Mouse (Mus musculus) hindbrain, embryonic 14.5 days (tissue): ENCODE results near the gene Ly6g6d. TPM values are rescaled to one million over a fixed set of nuclear protein-coding genes. Genes with fewer than 3 reads are reported as not detected.
"Not testable (repeated sequence)": the region's sequence is repeated elsewhere in the genome, so short reads cannot be mapped to it uniquely, and the experiment has no call there.

Experiments
- ATAC-seq: fragments of 200-750 bp; cut with Nextera tagmentation; 2 replicates; pipeline ENCODE4 v1.8.0; 2017; ENCODE audit warnings: moderate number of reproducible peaks, mild to moderate bottlenecking, moderate TSS enrichment, moderate library complexity; ENCODE audit not compliant: low FRiP score
- DNase-seq: peaks from one replicate; pipeline ENCODE4 v3.0.0-alpha.2; 2015; ENCODE audit warnings: low spot score
- H3K27ac ChIP-seq: fragments of 300-500 bp; sonication (generic); 2 replicates; pipeline ENCODE4 v1.5.1; 2014; ENCODE audit warnings: mild to moderate bottlenecking, moderate library complexity
- H3K27me3 ChIP-seq: fragments of 300-500 bp; sonication (generic); 2 replicates; pipeline ENCODE4 v1.6.1; 2014; ENCODE audit warnings: mild to moderate bottlenecking, low read length, mixed read lengths; ENCODE audit not compliant: control insufficient read depth, insufficient read depth
- H3K36me3 ChIP-seq: fragments of 300-500 bp; sonication (generic); replicated peaks from 2 replicates; pipeline ENCODE4 v1.6.1; 2014; ENCODE audit not compliant: control insufficient read depth, insufficient read depth
- H3K4me1 ChIP-seq: fragments of 300-500 bp; sonication (generic); replicated peaks from 2 replicates; pipeline ENCODE4 v1.6.1; 2014; ENCODE audit warnings: antibody characterized with exemption, low read length, mixed read lengths; ENCODE audit not compliant: control insufficient read depth, insufficient read depth
- H3K4me2 ChIP-seq: fragments of 300-500 bp; sonication (generic); replicated peaks from 2 replicates; pipeline ENCODE4 v1.6.1; 2014; ENCODE audit warnings: mild to moderate bottlenecking, moderate library complexity
- H3K4me3 ChIP-seq: fragments of 300-500 bp; sonication (generic); replicated peaks from 2 replicates; pipeline ENCODE4 v1.5.1; 2014; ENCODE audit warnings: mild to moderate bottlenecking, low read length
- H3K9ac ChIP-seq: fragments of 300-500 bp; sonication (generic); 2 replicates; pipeline ENCODE4 v1.6.1; 2014
- H3K9me3 ChIP-seq: fragments of 300-500 bp; sonication (generic); 2 replicates; pipeline ENCODE4 v1.6.1; 2016; ENCODE audit warnings: low read length; ENCODE audit not compliant: control insufficient read depth
- WGBS: fragments of 180-500 bp; shearing (Covaris S2); extraction: QIAGEN DNeasy Blood & Tissue Kit; methylation state at CpG from one replicate; pipeline ENCODE4 v1.1.7; 2014; 5-methylcytosine and 5-hydroxymethylcytosine counted together
- polyA plus RNA-seq: library from polyadenylated mRNA; unstranded; fragments of >200 nt; fragmentation: Nextera tagmentation; extraction: Ambion mirVana; gene quantifications from 2 replicates; pipeline ENCODE4 v1.2.1, GENCODE M21; 2014

The Ly6g6d gene
- polyA plus RNA-seq, 1 experiment from 2014 or later, result 0.94 TPM

DNA sequence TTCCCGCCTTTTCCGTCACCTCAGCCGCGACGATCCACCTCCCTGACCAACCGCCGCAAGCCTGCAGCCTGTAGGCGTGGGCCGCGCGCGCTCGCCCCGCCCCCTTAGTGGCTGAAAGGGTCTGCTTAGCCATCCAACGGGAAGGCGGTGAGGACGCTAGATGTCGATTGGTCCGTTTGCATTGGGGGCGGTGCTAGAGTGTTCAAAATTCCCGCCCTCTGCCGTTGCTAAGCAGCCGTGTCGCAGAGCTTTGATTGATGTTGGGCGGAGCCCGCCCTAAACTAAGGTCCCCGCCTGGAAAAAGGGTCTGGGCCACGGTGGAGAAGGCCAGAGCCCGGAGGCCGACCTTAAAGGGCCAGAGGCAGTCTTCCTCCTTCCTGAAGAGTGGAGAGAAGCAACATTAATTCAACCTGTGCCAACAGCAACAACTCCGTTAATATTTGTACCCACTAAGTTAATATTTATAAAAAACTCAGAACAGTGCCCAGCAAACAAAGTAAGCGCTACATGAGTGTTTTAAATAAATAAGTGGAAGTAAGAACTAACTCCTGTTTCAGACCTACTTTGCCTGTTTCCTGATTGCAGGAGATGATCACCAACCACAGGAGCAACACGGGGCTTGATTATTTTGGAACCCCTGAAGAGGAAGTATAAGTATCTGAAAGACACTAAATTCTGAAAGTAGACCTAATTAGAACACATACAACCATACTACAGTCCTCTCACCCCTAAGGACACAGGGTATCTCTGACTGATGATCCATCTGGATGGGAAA is 31.0 kb downstream of the Ly6g6d start, which contains the start of gene Msh5:
Msh5 (minus strand) TSS at position 65 of the 775 bp plus-strand sequence.
- Histone ChIP-seq H3K9me3 (no peaks in the 10 kb centered on the region), H3K4me1 (peaks cover 27% of the 10 kb centered on the region), H3K36me3 (no peaks in the 10 kb centered on the region), H3K9ac (peak within 1 kb of the TSS; percentile 84), H3K4me3 (peak within 1 kb of the TSS; percentile 56), H3K27ac (peak within 1 kb of the TSS; percentile 43; the same call in 1 of the 2 replicates), H3K4me2 (peak within 1 kb of the TSS; percentile 99), H3K27me3 (no peaks in the 10 kb centered on the region)
- DNase-seq, result peak; percentile 97
- WGBS, result 2% methylated on average over 33 of the region's 33 CpGs
- ATAC-seq, result peak; percentile 98

DNA sequence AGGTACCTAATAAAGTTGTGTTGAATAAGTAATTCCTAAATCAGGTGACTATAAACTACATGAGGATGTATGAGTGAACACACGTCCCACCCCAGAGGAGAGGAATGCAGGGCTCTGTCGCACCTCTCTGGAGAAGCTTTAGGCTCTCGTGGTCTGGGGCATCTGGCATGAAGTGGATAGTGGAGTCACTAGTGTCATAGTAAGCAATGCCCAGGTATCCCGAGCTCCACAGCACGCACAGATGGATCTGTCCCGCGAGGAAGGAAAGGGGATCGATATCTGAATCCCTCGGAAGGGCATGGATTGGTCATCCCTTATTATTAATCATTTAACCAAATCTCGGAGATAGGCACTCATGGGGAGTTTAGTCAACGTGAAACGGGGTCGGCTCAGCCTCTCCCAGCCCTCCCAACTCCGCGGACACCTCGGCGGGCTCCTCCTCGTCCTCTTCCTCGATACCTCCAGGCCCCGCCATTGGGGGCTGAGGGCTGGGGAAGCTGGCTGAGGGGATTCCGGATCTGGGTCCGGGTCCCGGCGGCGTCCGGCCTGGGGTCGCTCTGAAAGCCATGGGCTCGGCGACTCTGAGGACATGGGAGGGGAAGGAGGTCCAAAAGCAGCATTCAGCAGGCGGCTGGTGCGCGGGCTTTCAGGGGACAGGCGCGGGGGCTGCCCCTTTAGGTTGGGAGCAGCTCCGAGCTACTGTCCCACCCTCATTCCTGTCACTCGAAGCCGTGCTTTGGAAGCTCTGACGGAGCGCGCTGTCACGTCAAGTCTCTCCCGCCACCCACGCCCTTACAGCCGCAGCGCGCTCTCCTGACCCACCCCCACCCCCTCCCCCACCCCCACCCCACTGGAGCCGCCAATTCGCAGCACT is 31.8 kb downstream of the Ly6g6d start:
- Histone ChIP-seq H3K27me3 (no peaks in the 10 kb centered on the region), H3K9me3 (no peaks in the 10 kb centered on the region), H3K9ac (peak overlapping the region; percentile 84), H3K4me3 (peak overlapping the region; percentile 56), H3K36me3 (no peaks in the 10 kb centered on the region), H3K4me1 (peaks cover 19% of the 10 kb centered on the region), H3K27ac (peak overlapping the region; percentile 43; the same call in 1 of the 2 replicates), H3K4me2 (peak overlapping the region; percentile 99)
- peak; percentile 69; the same call in 1 of the 2 replicates for ATAC-seq
- DNase-seq, result no peak
- 6% methylated on average over 42 of the region's 48 CpGs for WGBS

DNA sequence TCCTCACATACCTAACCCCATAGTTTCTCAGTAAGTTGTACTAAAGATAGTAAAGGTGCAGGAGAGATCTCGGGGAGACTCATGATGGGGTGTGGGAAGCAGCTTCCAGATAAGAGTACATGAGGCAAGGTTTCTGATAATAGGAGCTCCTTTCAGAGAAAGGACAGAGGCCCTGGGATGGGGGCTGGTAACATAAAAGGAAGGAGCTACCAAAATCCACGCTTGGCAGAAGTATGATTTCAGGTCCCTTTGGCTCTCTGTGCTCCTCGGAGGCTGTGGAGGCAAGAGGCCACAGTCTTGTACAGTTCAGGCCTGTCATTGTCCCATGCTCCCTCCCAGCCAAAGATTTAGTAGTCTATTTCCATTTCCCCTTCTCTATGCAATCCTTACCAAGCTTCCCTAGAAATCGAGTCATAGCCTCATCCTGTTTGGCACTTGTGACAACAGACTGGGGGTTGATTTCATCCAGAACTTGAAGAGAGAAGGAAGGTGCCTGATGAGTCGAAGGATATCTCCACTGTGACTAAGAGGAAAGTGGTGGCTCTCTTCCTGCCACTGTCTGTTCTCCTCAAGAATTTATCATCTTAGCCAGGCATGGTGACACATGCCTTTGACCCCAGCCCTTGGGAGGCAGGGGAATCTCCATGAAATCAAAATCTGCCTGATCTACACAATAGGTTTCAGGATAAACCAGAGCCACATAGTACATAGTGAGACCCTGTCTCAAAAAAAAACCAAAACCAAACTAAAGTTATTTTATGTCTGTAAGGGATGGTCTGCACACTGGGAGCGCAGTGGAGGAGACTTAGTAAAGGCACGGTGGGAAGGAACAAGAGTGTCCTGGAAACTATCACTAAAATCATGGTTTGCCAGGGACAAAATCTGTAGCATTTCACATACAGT is 32.7 kb downstream of the Ly6g6d start:
- ATAC-seq (no peak), DNase-seq (no peak)
- Histone ChIP-seq H3K4me2 (peak overlapping the region; percentile 99), H3K27me3 (no peaks in the 10 kb centered on the region), H3K36me3 (no peaks in the 10 kb centered on the region), H3K9me3 (no peaks in the 10 kb centered on the region), H3K9ac (peak overlapping the region; percentile 84), H3K27ac (no peak overlapping the region), H3K4me3 (peak overlapping the region; percentile 56; the same call in 1 of the 2 replicates), H3K4me1 (peaks cover 18% of the 10 kb centered on the region)
- 86% methylated on average over 7 of the region's 7 CpGs for WGBS

DNA sequence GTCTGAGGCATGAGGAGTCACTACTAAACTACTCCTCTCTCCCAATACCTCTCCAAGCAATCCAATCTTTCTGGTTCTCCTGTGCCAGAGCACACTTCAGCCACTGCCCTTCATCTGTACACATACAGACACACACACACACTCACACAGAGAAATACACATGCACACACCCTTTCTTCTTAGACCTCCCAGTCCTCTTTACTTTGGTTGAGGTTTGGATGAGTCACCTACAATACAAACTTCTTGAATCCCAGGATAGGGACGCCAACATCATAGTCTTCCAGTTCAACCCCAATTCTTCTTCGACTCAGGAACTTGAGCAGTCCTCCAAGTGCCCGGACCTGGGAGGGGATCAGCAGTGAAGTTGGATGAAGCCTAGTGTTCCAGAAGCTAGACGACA is 34.1 kb downstream of the Ly6g6d start:
- H3K36me3 ChIP-seq, result no peaks in the 10 kb centered on the region
- DNase-seq, result no peak
- no peak for ATAC-seq
- no peaks in the 10 kb centered on the region for H3K9me3 ChIP-seq
- H3K4me2 ChIP-seq, result no peak overlapping the region
- H3K27me3 ChIP-seq, result no peaks in the 10 kb centered on the region
- H3K4me3 ChIP-seq, result no peak overlapping the region
- 91% methylated on average over 4 of the region's 4 CpGs for WGBS
- H3K9ac ChIP-seq, result no peak overlapping the region
- peaks cover 10% of the 10 kb centered on the region for H3K4me1 ChIP-seq
- no peak overlapping the region for H3K27ac ChIP-seq

- Histone ChIP-seq H3K36me3 (no peaks in the 10 kb centered on the region), H3K4me2 (no peak overlapping the region), H3K4me3 (no peak overlapping the region), H3K27me3 (no peaks in the 10 kb centered on the region), H3K9me3 (no peaks in the 10 kb centered on the region), H3K4me1 (no peaks in the 10 kb centered on the region), H3K27ac (no peak overlapping the region), H3K9ac (no peak overlapping the region)
- DNase-seq (no peak), ATAC-seq (no peak)
- WGBS, result 84% methylated on average over 11 of the region's 11 CpGs
These were observed 38.6 kb downstream of the Ly6g6d start for GRCm38 (mm10) chr17:35039121-35039873.

DNA sequence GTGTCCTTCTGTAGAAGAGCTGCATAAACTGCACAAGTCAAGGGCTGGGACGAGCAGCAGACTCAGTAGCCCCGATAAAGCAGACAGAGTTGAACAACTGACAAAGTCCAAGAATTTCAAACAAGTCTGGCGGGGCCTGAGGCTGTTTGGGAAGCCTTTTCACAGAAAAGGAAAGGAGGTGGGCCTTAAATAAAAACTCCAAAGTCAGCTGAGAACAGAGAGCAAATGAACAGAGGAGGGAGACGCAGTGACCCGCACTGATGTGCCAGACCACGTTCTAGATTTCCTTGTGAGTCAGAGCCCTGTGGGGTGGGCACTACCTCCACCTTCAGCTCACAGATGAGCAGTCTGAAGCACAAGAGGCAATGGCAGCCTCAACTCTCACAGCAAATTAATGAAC is 43.0 kb downstream of the Ly6g6d start:
- H3K9me3 ChIP-seq, result no peaks in the 10 kb centered on the region
- H3K9ac ChIP-seq, result no peak overlapping the region
- H3K4me3 ChIP-seq, result no peak overlapping the region
- WGBS, result 76% methylated on average over 6 of the region's 6 CpGs
- peaks cover 1% of the 10 kb centered on the region; the same call in 1 of the 2 replicates for H3K4me1 ChIP-seq
- ATAC-seq (no peak), DNase-seq (no peak)
- H3K27me3 ChIP-seq, result no peaks in the 10 kb centered on the region
- H3K4me2 ChIP-seq, result no peak overlapping the region
- H3K36me3 ChIP-seq, result no peaks in the 10 kb centered on the region
- no peak overlapping the region for H3K27ac ChIP-seq

- not testable (repeated sequence) for DNase-seq, H3K27ac ChIP-seq, ATAC-seq, H3K4me2 ChIP-seq, H3K4me3 ChIP-seq, H3K9me3 ChIP-seq, H3K9ac ChIP-seq, H3K27me3 ChIP-seq, H3K36me3 ChIP-seq, H3K4me1 ChIP-seq
- 82% methylated on average over 1 of the region's 1 CpGs for whole genome bisulfite sequencing
These were observed 44.2 kb downstream of the Ly6g6d start for GRCm38 (mm10) chr17:35033703-35034102.

- peaks cover 6% of the 10 kb centered on the region for H3K4me1 ChIP-seq
- no peak overlapping the region for H3K4me2 ChIP-seq
- H3K9me3 ChIP-seq, result no peaks in the 10 kb centered on the region
- no peaks in the 10 kb centered on the region for H3K27me3 ChIP-seq
- no peaks in the 10 kb centered on the region for H3K36me3 ChIP-seq
- no peak overlapping the region for H3K27ac ChIP-seq
- 71% methylated on average over 8 of the region's 8 CpGs for WGBS
- no peak overlapping the region for H3K4me3 ChIP-seq
- ATAC-seq (no peak), DNase-seq (no peak)
- H3K9ac ChIP-seq, result no peak overlapping the region
These were observed 45.5 kb downstream of the Ly6g6d start for GRCm38 (mm10) chr17:35032323-35032870.
